Mouse (Mus musculus) testis, adult 2 months (tissue): ENCODE results near the gene Cacna1d.

Experiments
- CTCF ChIP-seq: fragments of 200-500 bp; IDR thresholded peaks from 2 replicates; pipeline ENCODE4 v1.5.1; 2012; ENCODE audit warnings: low read depth, mild to moderate bottlenecking, inconsistent platforms, low read length, moderate library complexity; ENCODE audit not compliant: control insufficient read depth, insufficient read depth, insufficient replicate concordance
- POLR2A ChIP-seq: fragments of 200-500 bp; IDR thresholded peaks from 2 replicates; pipeline ENCODE4 v1.6.1; 2012; ENCODE audit warnings: low read depth, mild to moderate bottlenecking, inconsistent platforms, low read length, moderate library complexity; ENCODE audit not compliant: control insufficient read depth

DNA sequence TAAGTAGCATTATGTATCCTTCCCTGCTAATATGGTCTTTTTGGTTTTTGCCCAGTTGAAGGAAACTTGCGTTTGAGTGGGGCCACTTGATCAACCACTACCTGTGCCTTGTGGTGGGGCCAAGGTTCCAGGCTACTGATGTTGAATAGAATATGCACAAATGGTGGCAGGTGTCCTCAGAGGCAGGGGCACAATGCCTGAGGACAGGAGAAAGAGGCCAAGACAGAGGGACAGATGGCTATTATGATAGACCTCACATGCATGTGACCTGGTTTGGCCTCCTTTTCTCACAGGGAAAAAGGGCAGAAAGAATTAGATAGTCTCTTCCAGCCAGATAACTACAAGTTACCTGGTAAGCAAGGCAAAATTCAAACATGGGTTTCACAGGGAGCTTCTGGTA, 286.7 kb downstream of the Cacna1d start:
- TF ChIP-seq CTCF (no peak), POLR2A (no peak)
